In the genomic region with DNA sequence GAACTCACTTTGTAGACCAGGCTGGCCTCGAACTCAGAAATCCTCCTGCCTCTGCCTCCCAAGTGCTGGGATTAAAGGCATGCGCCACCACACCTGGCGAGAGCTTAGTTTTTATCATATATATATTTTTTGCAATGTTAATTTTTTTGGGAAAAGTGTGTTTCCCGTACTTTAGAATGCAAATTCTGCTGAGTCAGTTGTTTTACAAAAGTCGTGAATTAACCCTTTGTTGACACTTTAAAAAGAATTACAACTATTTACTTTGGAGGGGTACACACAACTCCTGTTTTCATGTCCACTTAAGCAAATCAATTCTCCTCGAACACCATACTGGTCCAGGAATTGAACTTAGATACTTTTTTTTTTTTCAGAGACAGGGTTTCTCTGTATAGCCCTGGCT, we compare ENCODE assay signal across 8 mouse cellular contexts. TPM values are rescaled to one million over a fixed set of nuclear protein-coding genes. Genes with fewer than 3 reads are reported as not detected.
DNase-seq lines count a peak whose midpoint lies in the region; ATAC-seq and TF ChIP-seq lines count a peak whose summit lies in the region.

No protein-coding gene starts in this region.

- peaks cover 39% of the 10 kb centered on the region for H3K36me3 ChIP-seq in embryonic facial prominence, embryonic 13.5 days
- peaks cover 16% of the 10 kb centered on the region for H3K36me3 ChIP-seq in intestine, postnatal 0 days (ENCODE audit: control insufficient read depth, insufficient read depth)
- peaks cover 28% of the 10 kb centered on the region for H3K36me3 ChIP-seq in neural tube, embryonic 13.5 days

- H3K9me3 ChIP-seq in embryonic facial prominence, embryonic 13.5 days, result no peaks in the 10 kb centered on the region
- no peaks in the 10 kb centered on the region for H3K9me3 ChIP-seq in intestine, postnatal 0 days (ENCODE audit: control insufficient read depth)
- H3K9me3 ChIP-seq in neural tube, embryonic 13.5 days, result no peaks in the 10 kb centered on the region

- peak overlapping the region; percentile 97; the same call in 1 of the 2 replicates for H3K9ac ChIP-seq in embryonic facial prominence, embryonic 13.5 days
- no peak overlapping the region for H3K9ac ChIP-seq in intestine, postnatal 0 days (ENCODE audit: low read depth, low read length)
- H3K9ac ChIP-seq in neural tube, embryonic 13.5 days, result peak overlapping the region; percentile 95; the same call in 1 of the 2 replicates

- ATAC-seq in embryonic facial prominence, embryonic 13.5 days (ENCODE audit: insufficient number of reproducible peaks, insufficient read depth, low FRiP score, low TSS enrichment, low read depth), result no peak
- no peak for ATAC-seq in intestine, postnatal 0 days
- no peak for ATAC-seq in neural tube, embryonic 13.5 days (ENCODE audit: low read depth)

- intact Hi-C loops in left cerebral cortex, adult 2 months (cut with DNase I), result no loop called here
- intact Hi-C loops in left cerebral cortex, postnatal 4 days (cut with DNase I), result no loop called here

- H3K27ac ChIP-seq in left cerebral cortex, adult 2 months, result no peak overlapping the region
- no peak overlapping the region for H3K27ac ChIP-seq in embryonic facial prominence, embryonic 13.5 days
- no peak overlapping the region for H3K27ac ChIP-seq in intestine, postnatal 0 days (ENCODE audit: low read depth, low read length)
- no peak overlapping the region for H3K27ac ChIP-seq in neural tube, embryonic 13.5 days (replicated peaks)

- peak overlapping the region; percentile 94 for H3K4me3 ChIP-seq in left cerebral cortex, adult 2 months
- peak overlapping the region; percentile 86 for H3K4me3 ChIP-seq in embryonic facial prominence, embryonic 13.5 days
- H3K4me3 ChIP-seq in intestine, postnatal 0 days (ENCODE audit: low read depth, low read length), result peak overlapping the region; percentile 72
- H3K4me3 ChIP-seq in neural tube, embryonic 13.5 days, result peak overlapping the region; percentile 85

- peak overlapping the region; percentile 61 for H3K4me2 ChIP-seq in embryonic facial prominence, embryonic 13.5 days
- peak overlapping the region; percentile 74 for H3K4me2 ChIP-seq in intestine, postnatal 0 days (replicated peaks; ENCODE audit: low read depth)
- peak overlapping the region; percentile 76 for H3K4me2 ChIP-seq in neural tube, embryonic 13.5 days

- H3K27me3 ChIP-seq in embryonic facial prominence, embryonic 13.5 days, result no peaks in the 10 kb centered on the region
- H3K27me3 ChIP-seq in intestine, postnatal 0 days (replicated peaks; ENCODE audit: control insufficient read depth, insufficient read depth, low read length), result no peaks in the 10 kb centered on the region
- no peaks in the 10 kb centered on the region for H3K27me3 ChIP-seq in neural tube, embryonic 13.5 days

- TF ChIP-seq CTCF in left cerebral cortex, adult 2 months (IDR thresholded peaks at IDR 0.05), result no peak
- no peak for TF ChIP-seq CTCF in intestine, postnatal 0 days (IDR thresholded peaks at IDR 0.05; ENCODE audit: low read depth)

- DNase-seq in left cerebral cortex, adult 2 months (ENCODE audit: extremely low spot score in 1 of 2, low spot score in 2 of 2), result no peak
- DNase-seq in left cerebral cortex, postnatal 4 days, result no peak
- no peak for DNase-seq in layer of hippocampus, adult 9-10 months (ENCODE audit: low spot score)
- DNase-seq in retina, postnatal 1 day, result no peak
- DNase-seq in T-cell, adult 2 months (ENCODE audit: low spot score), result no peak

- H3K4me1 ChIP-seq in embryonic facial prominence, embryonic 13.5 days, result peaks cover 25% of the 10 kb centered on the region
- H3K4me1 ChIP-seq in intestine, postnatal 0 days (replicated peaks; ENCODE audit: control insufficient read depth, insufficient read depth, low read length), result no peaks in the 10 kb centered on the region
- H3K4me1 ChIP-seq in neural tube, embryonic 13.5 days (replicated peaks), result peaks cover 48% of the 10 kb centered on the region

- WGBS in embryonic facial prominence, embryonic 13.5 days, result 55% methylated on average over 6 of the region's 6 CpGs
- WGBS in intestine, postnatal 0 days, result 42% methylated on average over 6 of the region's 6 CpGs
- 65% methylated on average over 6 of the region's 6 CpGs for WGBS in neural tube, embryonic 13.5 days

RNA-seq across cellular contexts. Expression of a gene that starts 15.3 kb away (rescaled TPM):
- total RNA-seq in left cerebral cortex, adult 2 months (2021), result 100 to 1,000 TPM; 166 to 173 TPM
- 100 to 1,000 TPM; 150 to 157 TPM for total RNA-seq in left cerebral cortex, postnatal 4 days (2021)
- 159 and 178 TPM in 2 replicates for polyA plus RNA-seq in embryonic facial prominence, embryonic 13.5 days (2015; fragmentation: Nextera tagmentation; extraction: Ambion mirVana)
- polyA plus RNA-seq in intestine, postnatal 0 days (2015; fragmentation: Nextera tagmentation; extraction: Ambion mirVana), result 37.7 and 40.9 TPM in 2 replicates
- 155 and 188 TPM in 2 replicates for polyA plus RNA-seq in neural tube, embryonic 13.5 days (2015; fragmentation: Nextera tagmentation; extraction: Ambion mirVana)

RNA-seq across cellular contexts. Expression of a gene that starts 15.4 kb away (rescaled TPM):
- total RNA-seq in left cerebral cortex, adult 2 months (2021), result 10 to 100 TPM; 68.6 to 74.8 TPM
- 100 to 1,000 TPM; 103 to 118 TPM for total RNA-seq in left cerebral cortex, postnatal 4 days (2021)
- polyA plus RNA-seq in embryonic facial prominence, embryonic 13.5 days (2015; fragmentation: Nextera tagmentation; extraction: Ambion mirVana), result 188 and 204 TPM in 2 replicates
- polyA plus RNA-seq in intestine, postnatal 0 days (2015; fragmentation: Nextera tagmentation; extraction: Ambion mirVana), result 21.6 and 23.3 TPM in 2 replicates
- 111 and 128 TPM in 2 replicates for polyA plus RNA-seq in neural tube, embryonic 13.5 days (2015; fragmentation: Nextera tagmentation; extraction: Ambion mirVana)
